Mouse (Mus musculus) kidney, embryonic 16.5 days (tissue): ENCODE measurements around the gene Gm7029. TPM values are rescaled to one million over a fixed set of nuclear protein-coding genes. Genes with fewer than 3 reads are reported as not detected.
A peak's percentile ranks its signal among the peaks of the same experiment; 100 is the strongest.

Experiments
- ATAC-seq: fragments of 200-750 bp; cut with Nextera tagmentation; 2 replicates; pipeline ENCODE4 v1.8.0; 2017; ENCODE audit warnings: moderate TSS enrichment; ENCODE audit not compliant: low FRiP score, low TSS enrichment
- H3K27ac ChIP-seq: fragments of 300-500 bp; sonication (generic); 2 replicates; pipeline ENCODE4 v1.5.1; 2014; ENCODE audit warnings: low read length
- H3K27me3 ChIP-seq: fragments of 300-500 bp; sonication (generic); 2 replicates; pipeline ENCODE4 v1.6.1; 2014; ENCODE audit warnings: low read length, control low read depth, mixed read lengths; ENCODE audit not compliant: insufficient read depth
- H3K36me3 ChIP-seq: fragments of 300-500 bp; sonication (generic); 2 replicates; pipeline ENCODE4 v1.6.1; 2014; ENCODE audit warnings: low read length, control low read depth, mixed read lengths; ENCODE audit not compliant: insufficient read depth
- H3K4me1 ChIP-seq: fragments of 300-500 bp; sonication (generic); 2 replicates; pipeline ENCODE4 v1.6.1; 2014; ENCODE audit warnings: low read length, control low read depth, mixed read lengths; ENCODE audit not compliant: insufficient read depth
- H3K4me2 ChIP-seq: fragments of 300-500 bp; sonication (generic); replicated peaks from 2 replicates; pipeline ENCODE4 v1.6.1; 2014; ENCODE audit warnings: low read depth, low read length
- H3K4me3 ChIP-seq: fragments of 300-500 bp; sonication (generic); 2 replicates; pipeline ENCODE4 v1.5.1; 2014; ENCODE audit warnings: mild to moderate bottlenecking, low read length
- H3K9ac ChIP-seq: fragments of 300-500 bp; sonication (generic); replicated peaks from 2 replicates; pipeline ENCODE4 v1.6.1; 2014; ENCODE audit warnings: low read length
- H3K9me3 ChIP-seq: fragments of 300-500 bp; sonication (generic); 2 replicates; pipeline ENCODE4 v1.6.1; 2016; ENCODE audit warnings: low read length, control low read depth
- WGBS: fragments of 180-500 bp; shearing (Covaris S2); extraction: QIAGEN DNeasy Blood & Tissue Kit; methylation state at CpG from one replicate; pipeline ENCODE4 v1.1.7; 2014; 5-methylcytosine and 5-hydroxymethylcytosine counted together
- polyA plus RNA-seq: library from polyadenylated mRNA; unstranded; fragments of >200 nt; fragmentation: Nextera tagmentation; extraction: Ambion mirVana; gene quantifications from 2 replicates; pipeline ENCODE4 v1.2.1, GENCODE M21; 2015

The Gm7029 gene
- polyA plus RNA-seq, 1 experiment from 2014 or later, result not detected

GRCm38 (mm10) chr17:33911052-33911812, 37.6 kb downstream of the Gm7029 start:
- no peak for ATAC-seq
- peak overlapping the region; percentile 77; the same call in 1 of the 2 replicates for H3K4me2 ChIP-seq
- peaks cover 43% of the 10 kb centered on the region for H3K4me1 ChIP-seq
- no peaks in the 10 kb centered on the region for H3K9me3 ChIP-seq
- H3K27ac ChIP-seq, result 0 out of 2 replicates have a peak overlapping the region, but pooled peaks have one; percentile 37
- peaks cover 35% of the 10 kb centered on the region for H3K36me3 ChIP-seq
- no peak overlapping the region; the same call in 1 of the 2 replicates for H3K9ac ChIP-seq
- H3K27me3 ChIP-seq, result no peaks in the 10 kb centered on the region
- H3K4me3 ChIP-seq, result peak overlapping the region; percentile 13; the same call in 1 of the 2 replicates
- WGBS, result 57% methylated on average over 31 of the region's 31 CpGs

DNA sequence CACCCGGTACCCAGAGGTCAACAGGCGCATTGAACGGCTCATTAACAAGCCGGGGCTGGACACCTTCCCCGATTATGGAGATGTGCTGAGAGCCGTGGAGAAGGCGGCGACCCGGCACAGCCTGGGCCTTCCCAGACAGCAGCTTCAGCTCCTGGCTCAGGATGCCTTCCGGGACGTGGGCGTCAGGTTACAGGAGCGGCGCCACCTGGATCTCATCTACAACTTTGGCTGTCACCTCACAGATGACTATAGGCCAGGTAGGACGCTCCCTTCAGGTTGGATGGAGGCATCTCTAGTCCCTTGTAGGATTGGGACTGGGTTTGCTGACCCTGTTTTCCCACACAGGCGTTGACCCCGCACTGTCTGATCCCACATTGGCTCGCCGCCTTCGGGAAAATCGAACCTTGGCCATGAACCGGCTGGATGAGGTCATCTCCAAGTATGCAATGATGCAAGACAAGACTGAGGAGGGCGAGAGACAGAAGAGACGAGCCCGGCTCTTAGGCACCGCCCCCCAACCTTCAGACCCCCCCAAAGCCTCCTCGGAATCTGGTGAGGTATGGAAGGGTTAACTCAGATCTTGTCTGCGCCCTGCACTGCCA, 38.3 kb downstream of the Gm7029 start:
- peak overlapping the region; percentile 13; the same call in 1 of the 2 replicates for H3K4me3 ChIP-seq
- peaks cover 47% of the 10 kb centered on the region for H3K4me1 ChIP-seq
- no peak overlapping the region for H3K27ac ChIP-seq
- WGBS, result 58% methylated on average over 28 of the region's 28 CpGs
- peaks cover 35% of the 10 kb centered on the region for H3K36me3 ChIP-seq
- H3K27me3 ChIP-seq, result no peaks in the 10 kb centered on the region
- peak overlapping the region; percentile 77; the same call in 1 of the 2 replicates for H3K4me2 ChIP-seq
- H3K9ac ChIP-seq, result no peak overlapping the region
- H3K9me3 ChIP-seq, result no peaks in the 10 kb centered on the region
- no peak for ATAC-seq

- H3K4me2 ChIP-seq, result no peak overlapping the region
- H3K4me3 ChIP-seq, result no peak overlapping the region
- ATAC-seq, result no peak
- H3K9me3 ChIP-seq, result no peaks in the 10 kb centered on the region
- no peak overlapping the region for H3K9ac ChIP-seq
- H3K27ac ChIP-seq, result no peak overlapping the region
- peaks cover 43% of the 10 kb centered on the region for H3K36me3 ChIP-seq
- H3K27me3 ChIP-seq, result no peaks in the 10 kb centered on the region
- H3K4me1 ChIP-seq, result peaks cover 45% of the 10 kb centered on the region
- WGBS, result 90% methylated on average over 10 of the region's 10 CpGs
Observed at GRCm38 (mm10) chr17:33913264-33913663, 39.6 kb downstream of the Gm7029 start.

DNA sequence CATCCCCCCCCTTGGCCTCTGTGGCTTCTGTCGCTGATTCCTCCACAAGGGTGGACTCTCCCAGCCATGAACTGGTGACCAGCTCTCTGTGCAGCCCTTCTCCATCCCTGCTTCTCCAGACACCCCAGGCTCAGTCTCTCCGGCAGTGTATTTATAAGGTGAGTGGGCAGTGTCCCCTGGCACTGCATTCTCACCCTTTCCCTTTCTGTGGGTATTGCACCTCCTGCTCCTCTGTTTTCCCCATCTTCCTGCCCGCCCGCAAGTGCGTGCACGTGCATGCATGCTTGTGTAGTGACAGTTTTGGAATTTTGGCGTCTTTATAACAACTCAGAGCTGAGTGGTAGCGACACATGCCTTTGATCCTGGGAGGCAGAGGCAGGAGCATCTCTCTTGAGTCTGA, 40.3 kb downstream of the Gm7029 start:
- Histone ChIP-seq H3K27me3 (no peaks in the 10 kb centered on the region), H3K4me3 (no peak overlapping the region), H3K9me3 (no peaks in the 10 kb centered on the region), H3K36me3 (peaks cover 43% of the 10 kb centered on the region), H3K4me1 (peaks cover 49% of the 10 kb centered on the region), H3K4me2 (no peak overlapping the region), H3K9ac (no peak overlapping the region), H3K27ac (no peak overlapping the region)
- 94% methylated on average over 8 of the region's 8 CpGs for WGBS
- ATAC-seq, result no peak

DNA sequence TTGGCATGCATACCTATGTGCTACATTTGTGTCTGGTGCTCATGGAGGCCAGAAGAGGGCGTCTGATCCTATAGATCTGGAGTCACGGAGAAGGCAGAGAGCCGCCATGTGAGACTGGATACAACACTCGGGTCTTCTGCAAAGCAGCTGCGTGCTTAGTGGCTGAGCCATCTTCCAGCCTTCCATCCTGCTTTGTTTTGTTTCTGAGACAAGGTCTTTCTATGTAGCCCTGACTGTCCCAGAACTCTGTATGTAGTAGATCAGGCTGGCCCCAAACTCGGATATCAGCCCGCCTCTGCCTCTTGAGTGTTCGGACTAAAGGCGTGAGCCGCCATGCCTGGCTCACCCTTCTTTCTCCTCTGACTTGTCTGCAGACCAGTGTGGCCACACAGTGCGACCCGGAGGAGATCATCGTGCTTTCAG, 41.3 kb downstream of the Gm7029 start:
- Histone ChIP-seq H3K27ac (peak overlapping the region; percentile 40), H3K27me3 (no peaks in the 10 kb centered on the region), H3K4me2 (peak overlapping the region; percentile 59), H3K4me3 (peak overlapping the region; percentile 62), H3K36me3 (peaks cover 43% of the 10 kb centered on the region), H3K4me1 (peaks cover 52% of the 10 kb centered on the region), H3K9me3 (no peaks in the 10 kb centered on the region), H3K9ac (no peak overlapping the region; the same call in 1 of the 2 replicates)
- ATAC-seq, result no peak
- 68% methylated on average over 13 of the region's 13 CpGs for WGBS

GRCm38 (mm10) chr17:33915671-33916250, 42.1 kb downstream of the Gm7029 start, which contains the start of the genes Tapbp and Zbtb22:
Tapbp (plus strand) TSS chr17:33915899.
Zbtb22 (plus strand) TSS chr17:33915904.
- Histone ChIP-seq H3K27me3 (no peaks in the 10 kb centered on the region), H3K4me2 (peak within 1 kb of the TSS; percentile 59), H3K9ac (peak within 1 kb of the TSS; percentile 61), H3K36me3 (peaks cover 43% of the 10 kb centered on the region), H3K27ac (peak within 1 kb of the TSS; percentile 70), H3K4me1 (peaks cover 46% of the 10 kb centered on the region), H3K9me3 (no peaks in the 10 kb centered on the region), H3K4me3 (peak within 1 kb of the TSS; percentile 62)
- ATAC-seq, result peak; percentile 92
- WGBS, result under 1% methylated on average over 26 of the region's 34 CpGs

GRCm38 (mm10) chr17:33916294-33916693, 42.7 kb downstream of the Gm7029 start:
- Histone ChIP-seq H3K27me3 (no peaks in the 10 kb centered on the region), H3K27ac (peak overlapping the region; percentile 70), H3K9ac (peak overlapping the region; percentile 61), H3K9me3 (no peaks in the 10 kb centered on the region), H3K4me2 (peak overlapping the region; percentile 59), H3K4me1 (peaks cover 43% of the 10 kb centered on the region), H3K36me3 (peaks cover 43% of the 10 kb centered on the region), H3K4me3 (peak overlapping the region; percentile 62)
- under 1% methylated on average over 9 of the region's 20 CpGs for WGBS
- ATAC-seq, result peak; percentile 4

GRCm38 (mm10) chr17:33916847-33917655, 43.4 kb downstream of the Gm7029 start:
- H3K9ac ChIP-seq, result peak overlapping the region; percentile 61
- no peak overlapping the region for H3K27ac ChIP-seq
- H3K27me3 ChIP-seq, result no peaks in the 10 kb centered on the region
- WGBS, result 74% methylated on average over 31 of the region's 31 CpGs
- peaks cover 35% of the 10 kb centered on the region for H3K36me3 ChIP-seq
- ATAC-seq, result no peak
- peak overlapping the region; percentile 62 for H3K4me3 ChIP-seq
- H3K4me1 ChIP-seq, result peaks cover 36% of the 10 kb centered on the region
- no peaks in the 10 kb centered on the region for H3K9me3 ChIP-seq
- peak overlapping the region; percentile 59 for H3K4me2 ChIP-seq

GRCm38 (mm10) chr17:33917656-33918292, 44.1 kb downstream of the Gm7029 start:
- 86% methylated on average over 18 of the region's 18 CpGs for WGBS
- no peak overlapping the region for H3K4me2 ChIP-seq

More at GRCm38 (mm10) chr17:33917656-33918292, 44.1 kb downstream of the Gm7029 start:
- Histone ChIP-seq H3K36me3 (peaks cover 29% of the 10 kb centered on the region), H3K9me3 (no peaks in the 10 kb centered on the region), H3K9ac (no peak overlapping the region), H3K4me1 (peaks cover 34% of the 10 kb centered on the region), H3K27me3 (no peaks in the 10 kb centered on the region), H3K4me3 (no peak overlapping the region), H3K27ac (no peak overlapping the region)
- no peak for ATAC-seq
